Mouse (Mus musculus) spleen, postnatal 14 days (tissue): ENCODE data around the gene Whrn.

Experiments
- DNase-seq, 2 experiments: peaks; one replicate each; pipeline ENCODE4 v3.0.0; 2021 to 2022; ENCODE audit warnings: low spot score in 2 of 2

Gene Whrn

GRCm38 (mm10) chr4:63408247-63408646 is 87.5 kb downstream of the Whrn start:
- DNase-seq = no peak

- DNase-seq = no peak
Measured at GRCm38 (mm10) chr4:63405683-63406082, 90.1 kb downstream of the Whrn start.

- DNase-seq = peak; percentile 48 to 60
Measured at GRCm38 (mm10) chr4:63405051-63405450, 90.7 kb downstream of the Whrn start.

GRCm38 (mm10) chr4:63404205-63404604 is 91.6 kb downstream of the Whrn start:
- DNase-seq = peak in 1 of 2 experiments; percentile 52

GRCm38 (mm10) chr4:63403040-63403959 is 92.5 kb downstream of the Whrn start, which contains the start of gene Akna:
Gene Akna (minus strand): TSS chr4:63403354.
- peak; percentile 61 to 67 for DNase-seq

- DNase-seq = no peak
Measured at GRCm38 (mm10) chr4:63402558-63402957, 93.2 kb downstream of the Whrn start.

GRCm38 (mm10) chr4:63402056-63402455 is 93.7 kb downstream of the Whrn start:
- no peak for DNase-seq

GRCm38 (mm10) chr4:63401620-63402019 is 94.2 kb downstream of the Whrn start:
- no peak for DNase-seq

- DNase-seq = no peak
Measured at GRCm38 (mm10) chr4:63400541-63401306, 95.1 kb downstream of the Whrn start.

GRCm38 (mm10) chr4:63399691-63400270 is 96.0 kb downstream of the Whrn start:
- no peak for DNase-seq

GRCm38 (mm10) chr4:63398854-63399609 is 96.8 kb downstream of the Whrn start:
- peak in 1 of 2 experiments; percentile 54 for DNase-seq

GRCm38 (mm10) chr4:63397981-63398537 is 97.7 kb downstream of the Whrn start:
- no peak for DNase-seq

GRCm38 (mm10) chr4:63391322-63391721 is 104.5 kb downstream of the Whrn start:
- no peak for DNase-seq

GRCm38 (mm10) chr4:63389887-63390528 is 105.8 kb downstream of the Whrn start:
- no peak for DNase-seq

- DNase-seq = no peak
Measured at GRCm38 (mm10) chr4:63389121-63389886, 106.5 kb downstream of the Whrn start.

- DNase-seq = no peak
Measured at GRCm38 (mm10) chr4:63388029-63388428, 107.8 kb downstream of the Whrn start.

GRCm38 (mm10) chr4:63385784-63386183 is 110.0 kb downstream of the Whrn start:
- DNase-seq = peak in 1 of 2 experiments; percentile 55

- DNase-seq = no peak
Measured at GRCm38 (mm10) chr4:63385253-63385652, 110.5 kb downstream of the Whrn start.

GRCm38 (mm10) chr4:63384262-63384661 is 111.5 kb downstream of the Whrn start:
- DNase-seq = no peak

GRCm38 (mm10) chr4:63383474-63383873 is 112.3 kb downstream of the Whrn start:
- DNase-seq = no peak
